Mouse (Mus musculus): Measurements from ENCODE around the gene Fbxl18. TPM values are rescaled to one million over a fixed set of nuclear protein-coding genes. Genes with fewer than 3 reads are reported as not detected.

Gene Fbxl18
- total and polyA plus RNA-seq, 3 experiments, result 4.6 to 7.4 TPM; not detected in 1

DNA sequence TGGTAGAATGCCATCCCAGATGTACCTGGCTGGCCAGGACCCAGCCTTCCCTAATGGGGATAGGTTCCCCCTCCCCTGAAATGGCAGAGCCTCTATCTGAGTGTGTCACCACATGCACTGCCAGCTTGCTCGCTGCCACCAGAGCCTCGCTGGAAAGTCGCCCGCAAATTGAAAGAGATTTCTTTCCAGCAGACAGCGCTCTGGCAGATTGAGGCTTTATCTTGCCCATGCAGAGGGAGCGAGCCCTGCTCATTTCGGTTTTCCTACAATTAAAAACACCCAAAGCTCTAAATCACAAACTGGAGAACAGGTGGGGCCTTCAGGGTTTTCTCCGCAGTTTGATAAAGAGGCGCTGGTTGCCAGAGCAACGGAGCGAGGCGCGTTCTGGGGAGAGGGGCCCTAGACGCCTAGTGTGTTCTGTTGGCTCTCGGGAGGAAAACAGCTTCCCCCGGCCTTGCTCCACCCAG lies 37.4 kb downstream of the Fbxl18 start:
- Histone ChIP-seq H3K9ac (ENCODE audit: control insufficient read depth, low read depth, low read length, poor library complexity, severe bottlenecking) (no peak overlapping the region), H3K4me1 (ENCODE audit: control insufficient read depth in 1 of 2, insufficient read depth in 2 of 2, low read length in 2 of 2) (peaks cover 0 to 18% of the 10 kb centered on the region in 2 experiments; a peak in 1 of 4 replicates), H3K36me3 (ENCODE audit: control insufficient read depth in 1 of 2, insufficient read depth in 2 of 2, low read length in 2 of 2) (peaks cover 0 to 6% of the 10 kb centered on the region in 2 experiments; a peak in 2 of 4 replicates), H3K27me3 (ENCODE audit: control insufficient read depth in 1 of 2, insufficient read depth in 2 of 2, low read length in 2 of 2) (no peaks in the 10 kb centered on the region), H3K9me3 (replicated peaks; ENCODE audit: insufficient read depth, low read length) (no peaks in the 10 kb centered on the region), H3K27ac (ENCODE audit: control insufficient read depth, low read depth, low read length) (no peak overlapping the region), H3K4me3 (ENCODE audit: control insufficient read depth in 1 of 2, insufficient read depth in 1 of 2, low read depth in 2 of 2, low read length in 2 of 2) (peak overlapping the region in 1 of 2 experiments; percentile 30; a peak in 1 of 4 replicates), H3K79me2 (ENCODE audit: control insufficient read depth, insufficient read depth, low read length, poor library complexity) (no peaks in the 10 kb centered on the region)
- TF ChIP-seq TAL1 (IDR thresholded peaks at IDR 0.05; ENCODE audit: low read length) (peak; percentile 68), GATA1 (IDR thresholded peaks at IDR 0.05; ENCODE audit: low read depth, low read length) (peak; percentile 45; the same call in 1 of the 2 replicates), SIN3A (IDR thresholded peaks at IDR 0.05; ENCODE audit: low read length) (peak; percentile 62), MXI1 (IDR thresholded peaks at IDR 0.05; ENCODE audit: low read depth, low read length) (peak; percentile 47; the same call in 1 of the 2 replicates), MEF2A (IDR thresholded peaks at IDR 0.05; ENCODE audit: extremely low read depth, insufficient replicate concordance, low read depth, low read length, poor library complexity, severe bottlenecking) (no peak), RCOR1 (IDR thresholded peaks at IDR 0.05; ENCODE audit: low read depth, low read length) (peak; percentile 98), POLR2AphosphoS2 (IDR thresholded peaks at IDR 0.05; ENCODE audit: low read length) (no peak), EP300 (IDR thresholded peaks at IDR 0.05; ENCODE audit: low read depth in 1 of 2, low read length in 2 of 2) (peak in 1 of 2 experiments; percentile 66; a peak in 2 of 4 replicates), TCF12 (IDR thresholded peaks at IDR 0.05; ENCODE audit: low read depth, low read length) (peak; percentile 85)
- DNase-seq (ENCODE audit: low read depth, low spot score), result peak; percentile 77

DNA sequence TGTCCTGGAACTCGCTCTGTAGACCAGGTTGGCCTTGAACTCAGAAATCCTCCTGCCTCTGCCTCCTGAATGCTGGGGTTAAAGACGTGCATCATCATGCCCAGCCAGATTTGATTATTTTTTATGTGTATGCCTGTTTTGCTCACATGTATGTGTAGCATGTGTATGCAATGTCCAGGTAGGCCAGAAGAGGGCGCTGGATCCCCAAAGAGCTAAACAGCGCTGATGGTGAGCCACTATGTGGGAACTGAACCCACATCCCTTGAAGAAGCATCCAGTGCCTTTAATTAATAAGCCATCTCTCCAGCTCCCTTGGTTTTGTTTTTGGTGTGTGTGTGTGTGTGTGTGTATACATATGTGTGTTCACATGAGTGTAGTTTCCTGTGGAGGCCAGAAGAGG lies 38.8 kb downstream of the Fbxl18 start:
- Histone ChIP-seq H3K9ac (ENCODE audit: control insufficient read depth, low read depth, low read length, poor library complexity, severe bottlenecking) (no peak overlapping the region), H3K79me2 (ENCODE audit: control insufficient read depth, insufficient read depth, low read length, poor library complexity) (no peaks in the 10 kb centered on the region), H3K4me1 (ENCODE audit: control insufficient read depth in 1 of 2, insufficient read depth in 2 of 2, low read length in 2 of 2) (peaks cover 0 to 18% of the 10 kb centered on the region in 2 experiments; a peak in 2 of 4 replicates), H3K27me3 (ENCODE audit: control insufficient read depth in 1 of 2, insufficient read depth in 2 of 2, low read length in 2 of 2) (no peaks in the 10 kb centered on the region), H3K36me3 (ENCODE audit: control insufficient read depth in 1 of 2, insufficient read depth in 2 of 2, low read length in 2 of 2) (peaks cover 0 to 6% of the 10 kb centered on the region in 2 experiments; a peak in 2 of 4 replicates), H3K9me3 (replicated peaks; ENCODE audit: insufficient read depth, low read length) (no peaks in the 10 kb centered on the region), H3K27ac (ENCODE audit: control insufficient read depth, low read depth, low read length) (no peak overlapping the region), H3K4me3 (ENCODE audit: control insufficient read depth in 1 of 2, insufficient read depth in 1 of 2, low read depth in 2 of 2, low read length in 2 of 2) (no peak overlapping the region)
- no peak for DNase-seq (ENCODE audit: low read depth, low spot score)
- TF ChIP-seq CTCF (IDR thresholded peaks at IDR 0.05 in 2 of 3, conservative IDR thresholded peaks at IDR 0.05 in 1 of 3; ENCODE audit: control insufficient read depth in 1 of 3, insufficient read depth in 1 of 3, low read depth in 2 of 3, low read length in 3 of 3, poor library complexity in 1 of 3, severe bottlenecking in 1 of 3), result peak; percentile 39 to 47 (median 42); a peak in 5 of 6 replicates
- TF ChIP-seq SMC3 (IDR thresholded peaks at IDR 0.05; ENCODE audit: low read depth, low read length), result no peak

DNA sequence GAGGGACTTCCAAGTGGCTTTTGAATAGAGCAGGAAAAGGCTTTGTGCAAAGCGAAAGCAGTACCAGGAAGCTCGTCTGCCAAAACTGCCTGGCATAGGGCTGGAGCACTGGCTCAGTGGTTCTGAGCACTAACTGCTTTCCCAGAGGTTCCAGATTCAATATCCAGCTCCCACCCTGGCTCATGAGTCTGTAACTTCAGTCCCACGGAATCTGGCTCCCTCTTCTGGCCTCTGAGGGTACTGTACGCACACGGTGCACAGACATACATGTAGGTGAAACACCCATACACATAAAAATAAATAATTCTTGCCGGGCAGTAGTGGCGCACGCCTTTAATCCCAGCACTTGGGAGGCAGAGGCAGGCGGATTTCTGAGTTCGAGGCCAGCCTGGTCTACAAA lies 40.3 kb downstream of the Fbxl18 start:
- TF ChIP-seq CTCF (IDR thresholded peaks at IDR 0.05 in 2 of 3, conservative IDR thresholded peaks at IDR 0.05 in 1 of 3; ENCODE audit: control insufficient read depth in 1 of 3, insufficient read depth in 1 of 3, low read depth in 2 of 3, low read length in 3 of 3, poor library complexity in 1 of 3, severe bottlenecking in 1 of 3) (peak; percentile 61 to 66 (median 64)), E2F4 (IDR thresholded peaks at IDR 0.05; ENCODE audit: borderline replicate concordance, low read depth, low read length) (no peak), GATA1 (IDR thresholded peaks at IDR 0.05; ENCODE audit: low read depth, low read length) (no peak), KAT2A (conservative IDR thresholded peaks at IDR 0.05; ENCODE audit: low read depth, low read length) (no peak), ZC3H11A (IDR thresholded peaks at IDR 0.05; ENCODE audit: low read depth, low read length) (peak; percentile 40; the same call in 1 of the 2 replicates), NELFE (IDR thresholded peaks at IDR 0.05; ENCODE audit: low read depth, low read length) (no peak), POLR2AphosphoS5 (IDR thresholded peaks at IDR 0.05; ENCODE audit: borderline replicate concordance, low read depth, low read length) (no peak), MYB (IDR thresholded peaks at IDR 0.05; ENCODE audit: low read depth, low read length) (no peak), ETS1 (IDR thresholded peaks at IDR 0.05; ENCODE audit: low read depth, low read length) (no peak), MXI1 (IDR thresholded peaks at IDR 0.05; ENCODE audit: low read depth, low read length) (no peak), ZNF384 (IDR thresholded peaks at IDR 0.05; ENCODE audit: low read depth, low read length) (peak; percentile 44), POLR2A (IDR thresholded peaks at IDR 0.05; ENCODE audit: control insufficient read depth in 1 of 2, insufficient read depth in 1 of 2, low read depth in 1 of 2, low read length in 2 of 2, poor library complexity in 1 of 2) (no peak), SMC3 (IDR thresholded peaks at IDR 0.05; ENCODE audit: low read depth, low read length) (peak; percentile 49), RAD21 (IDR thresholded peaks at IDR 0.05; ENCODE audit: low read depth, low read length) (peak; percentile 65), MAZ (IDR thresholded peaks at IDR 0.05; ENCODE audit: low read depth, low read length) (no peak), ZMIZ1 (IDR thresholded peaks at IDR 0.05; ENCODE audit: low read depth, low read length) (no peak)
- H3K4me3 ChIP-seq (ENCODE audit: control insufficient read depth in 1 of 2, insufficient read depth in 1 of 2, low read depth in 2 of 2, low read length in 2 of 2), result no peak overlapping the region
- H3K9ac ChIP-seq (ENCODE audit: control insufficient read depth, low read depth, low read length, poor library complexity, severe bottlenecking), result no peak overlapping the region
- peak; percentile 65 for DNase-seq (ENCODE audit: low read depth, low spot score)
- H3K36me3 ChIP-seq (ENCODE audit: control insufficient read depth in 1 of 2, insufficient read depth in 2 of 2, low read length in 2 of 2), result peaks cover 0 to 12% of the 10 kb centered on the region in 2 experiments; a peak in 2 of 4 replicates
- H3K9me3 ChIP-seq (replicated peaks; ENCODE audit: insufficient read depth, low read length), result no peaks in the 10 kb centered on the region
- no peak overlapping the region for H3K27ac ChIP-seq (ENCODE audit: control insufficient read depth, low read depth, low read length)
- H3K4me1 ChIP-seq (ENCODE audit: control insufficient read depth in 1 of 2, insufficient read depth in 2 of 2, low read length in 2 of 2), result peaks cover 2 to 25% of the 10 kb centered on the region in 2 experiments
- H3K79me2 ChIP-seq (ENCODE audit: control insufficient read depth, insufficient read depth, low read length, poor library complexity), result no peaks in the 10 kb centered on the region
- H3K27me3 ChIP-seq (ENCODE audit: control insufficient read depth in 1 of 2, insufficient read depth in 2 of 2, low read length in 2 of 2), result no peaks in the 10 kb centered on the region
